16 mouse cellular contexts compared by ENCODE assay signal in the genomic region with DNA sequence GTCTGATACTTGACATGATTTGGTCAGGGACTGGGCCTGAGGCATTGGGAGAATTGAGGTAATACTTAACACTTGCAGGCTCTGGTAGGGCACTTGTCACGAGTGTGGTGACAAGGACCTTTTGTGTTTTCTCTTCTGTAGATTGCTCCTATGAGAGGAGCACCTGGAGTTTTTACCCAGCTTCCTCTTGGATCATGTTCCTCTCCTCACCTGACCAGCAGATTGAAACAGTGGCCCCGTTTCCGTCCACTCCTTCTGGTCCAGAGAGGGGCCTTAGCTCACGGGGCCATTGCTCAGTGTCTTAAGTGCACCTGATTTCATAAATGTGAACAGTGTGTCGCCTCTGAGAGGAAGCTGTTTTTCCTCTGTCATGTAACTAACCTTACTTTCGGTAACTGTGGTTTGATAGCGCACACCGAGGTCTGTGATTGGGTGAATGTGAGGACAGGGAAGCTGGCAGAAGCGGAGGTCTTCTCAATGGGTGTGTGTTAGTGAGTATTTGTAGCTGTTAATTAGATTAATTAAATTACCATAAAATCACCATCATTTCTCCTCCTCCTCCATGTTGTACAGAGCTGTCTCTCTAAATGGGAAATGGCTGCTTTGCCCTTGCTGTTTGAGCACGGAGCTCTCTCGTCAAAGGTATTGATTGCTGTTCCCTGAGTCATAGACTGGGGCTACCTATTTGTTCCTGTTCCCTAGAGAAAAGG. TPM values are rescaled to one million over a fixed set of nuclear protein-coding genes. Genes with fewer than 3 reads are reported as not detected.
DNase-seq lines count a peak whose midpoint lies in the region; ATAC-seq and TF ChIP-seq lines count a peak whose summit lies in the region.
"Had no signal": no experiment of that assay in that cellular context is flagged by ENCODE, and none has a peak within 500 bp of the region (broad histone marks: within the 10 kb centered on the region; RNA-seq: fewer than 3 reads in every experiment).

No protein-coding gene starts in this region.

- H3K9me3 ChIP-seq in forebrain, embryonic 14.5 days (replicated peaks; ENCODE audit: control insufficient read depth, low read length): no peaks in the 10 kb centered on the region
- no peaks in the 10 kb centered on the region for H3K9me3 ChIP-seq in forebrain, embryonic 15.5 days
- H3K9me3 ChIP-seq: heart, embryonic 15.5 days; limb, embryonic 15.5 days; stomach, embryonic 15.5 days had no signal

- no peak overlapping the region for H3K27ac ChIP-seq in forebrain, embryonic 14.5 days (ENCODE audit: low read depth, low read length)
- H3K27ac ChIP-seq in forebrain, embryonic 15.5 days (replicated peaks): no peak overlapping the region
- H3K27ac ChIP-seq: heart, embryonic 15.5 days; limb, embryonic 15.5 days; stomach, embryonic 15.5 days had no signal

- H3K4me1 ChIP-seq in forebrain, embryonic 14.5 days (ENCODE audit: control insufficient read depth, insufficient read depth, low read length): peaks cover 3% of the 10 kb centered on the region; the same call in 1 of the 2 replicates
- peaks cover 9% of the 10 kb centered on the region for H3K4me1 ChIP-seq in forebrain, embryonic 15.5 days
- H3K4me1 ChIP-seq: stomach, embryonic 15.5 days had no signal

- no peak for TF ChIP-seq POLR2A in brain, embryonic 14.5 days (IDR thresholded peaks at IDR 0.05; ENCODE audit: borderline replicate concordance, extremely low read depth, insufficient read depth, insufficient read length, poor library complexity, severe bottlenecking)
- TF ChIP-seq POLR2A in myocyte (IDR thresholded peaks at IDR 0.05; ENCODE audit: insufficient read length, low read depth): no peak

- peaks cover 29% of the 10 kb centered on the region for H3K79me2 ChIP-seq in myocyte (ENCODE audit: control insufficient read depth, insufficient read depth)

- no peak overlapping the region for H3K9ac ChIP-seq in forebrain, embryonic 14.5 days (ENCODE audit: low read length)
- no peak overlapping the region for H3K9ac ChIP-seq in forebrain, embryonic 15.5 days (replicated peaks)
- H3K9ac ChIP-seq: heart, embryonic 15.5 days; limb, embryonic 15.5 days; stomach, embryonic 15.5 days had no signal

- H3K4me3 ChIP-seq in forebrain, embryonic 14.5 days (ENCODE audit: low read depth, low read length): no peak overlapping the region
- no peak overlapping the region for H3K4me3 ChIP-seq in forebrain, embryonic 15.5 days
- no peak overlapping the region for H3K4me3 ChIP-seq in myocyte
- H3K4me3 ChIP-seq: heart, embryonic 15.5 days; limb, embryonic 15.5 days; stomach, embryonic 15.5 days had no signal

- H3K27me3 ChIP-seq in forebrain, embryonic 14.5 days (replicated peaks; ENCODE audit: control insufficient read depth, insufficient read depth, low read length): no peaks in the 10 kb centered on the region
- H3K27me3 ChIP-seq in forebrain, embryonic 15.5 days: no peaks in the 10 kb centered on the region
- no peaks in the 10 kb centered on the region for H3K27me3 ChIP-seq in myocyte (ENCODE audit: control insufficient read depth, insufficient read depth, insufficient read length)
- H3K27me3 ChIP-seq: heart, embryonic 15.5 days; limb, embryonic 15.5 days; stomach, embryonic 15.5 days had no signal

- 53% methylated on average over 11 of the region's 11 CpGs for WGBS in forebrain, embryonic 14.5 days
- WGBS in forebrain, embryonic 15.5 days: 54% methylated on average over 11 of the region's 11 CpGs

- H3K4me2 ChIP-seq in forebrain, embryonic 14.5 days (ENCODE audit: low read length): no peak overlapping the region
- H3K4me2 ChIP-seq in forebrain, embryonic 15.5 days (replicated peaks): no peak overlapping the region
- H3K4me2 ChIP-seq in myocyte (ENCODE audit: low read depth): peak overlapping the region; percentile 13
- H3K4me2 ChIP-seq: heart, embryonic 15.5 days; limb, embryonic 15.5 days; stomach, embryonic 15.5 days had no signal

- no peak overlapping the region for H3ac ChIP-seq in myocyte (ENCODE audit: control insufficient read depth, insufficient read length)

- intact Hi-C loops in heart, postnatal 14 days (cut with DNase I): no loop called here

- ATAC-seq in forebrain, embryonic 14.5 days: peak; percentile 59
- no peak for ATAC-seq in forebrain, embryonic 15.5 days (replicated peaks)
- ATAC-seq: intestine, embryonic 16.5 days had no signal

- H3K36me3 ChIP-seq in forebrain, embryonic 14.5 days (ENCODE audit: control insufficient read depth, insufficient read depth, low read length): no peaks in the 10 kb centered on the region
- H3K36me3 ChIP-seq in forebrain, embryonic 15.5 days: no peaks in the 10 kb centered on the region
- no peaks in the 10 kb centered on the region for H3K36me3 ChIP-seq in myocyte (ENCODE audit: control insufficient read depth, insufficient read depth)
- H3K36me3 ChIP-seq: heart, embryonic 15.5 days; limb, embryonic 15.5 days; stomach, embryonic 15.5 days had no signal

- TF ChIP-seq CTCF in brain, embryonic 14.5 days (IDR thresholded peaks at IDR 0.05; ENCODE audit: borderline replicate concordance, extremely low read depth, insufficient read depth, insufficient read length): no peak

- no peak for DNase-seq in forebrain, embryonic 14.5 days (ENCODE audit: low spot score)
- peak; percentile 28 for DNase-seq in 416B (ENCODE audit: low read depth)
- peak; percentile 35 for DNase-seq in brain, embryonic 14.5 days (ENCODE audit: low read depth)
- no peak for DNase-seq in heart, postnatal 14 days
- no peak for DNase-seq in layer of hippocampus, adult 9-10 months (ENCODE audit: low spot score)
- no peak for DNase-seq in right cerebral cortex, postnatal 4 days
- DNase-seq: cerebellum, adult 9-10 months; gastrocnemius, postnatal 14 days; lung, adult 2 months; right cerebral cortex, adult 18-20 months had no signal

TF ChIP-seq in myocyte, 11 proteins besides CTCF, POLR2A, EP300 and RAD21:
- no peak for TF ChIP-seq TCF3 (IDR thresholded peaks at IDR 0.05; ENCODE audit: insufficient read length, low read depth)
- no peak for TF ChIP-seq MYOD1 (IDR thresholded peaks at IDR 0.05; ENCODE audit: control insufficient read depth in 1 of 3, insufficient read length in 2 of 3, low read depth in 2 of 3)
- no peak for TF ChIP-seq REST (IDR thresholded peaks at IDR 0.05; ENCODE audit: insufficient read depth, insufficient read length)
- TF ChIP-seq E2F4 (IDR thresholded peaks at IDR 0.05; ENCODE audit: insufficient read depth): no peak
- TF ChIP-seq USF1 (IDR thresholded peaks at IDR 0.05; ENCODE audit: low read depth): no peak
- no peak for TF ChIP-seq TCF12 (IDR thresholded peaks at IDR 0.05; ENCODE audit: insufficient read depth, poor library complexity, severe bottlenecking)
- TF ChIP-seq MYOG (IDR thresholded peaks at IDR 0.05; ENCODE audit: control insufficient read depth in 1 of 3, insufficient read depth in 1 of 3, insufficient read length in 2 of 3, low read depth in 2 of 3): no peak
- TF ChIP-seq POLR2AphosphoS2 (IDR thresholded peaks at IDR 0.05; ENCODE audit: insufficient read length, low read depth): no peak
- TF ChIP-seq SRF (IDR thresholded peaks at IDR 0.05; ENCODE audit: control insufficient read depth, insufficient read length, low read depth): no peak
- no peak for TF ChIP-seq CEBPB (IDR thresholded peaks at IDR 0.05; ENCODE audit: insufficient read depth, poor library complexity, severe bottlenecking)
- no peak for TF ChIP-seq MAX (IDR thresholded peaks at IDR 0.05; ENCODE audit: low read depth)

RNA-seq across cellular contexts. Expression of a gene that starts 35.1 kb away (rescaled TPM):
- 18.1 and 20.0 TPM in 2 replicates for polyA plus RNA-seq in forebrain, embryonic 14.5 days (2014; fragmentation: Nextera tagmentation; extraction: Ambion mirVana)
- 15.4 and 17.6 TPM in 2 replicates for polyA plus RNA-seq in forebrain, embryonic 15.5 days (2015; fragmentation: Nextera tagmentation; extraction: Ambion mirVana)
- 30.3 and 43.3 TPM in 2 replicates for polyA plus RNA-seq in brain, embryonic 14.5 days (2012; rRNA removed)
- polyA plus RNA-seq in myocyte (2012; fragmentation: generic; extraction: Trizol): 12.4 TPM
- 10 to 100 TPM; 17.1 to 18.6 TPM for total RNA-seq in heart, postnatal 14 days (2021)

Comparison
In these comparisons a context has a peak if more than half of its experiments do, and no peak if none do; other contexts are left out.
1. DNase-seq: peak in 416B (single experiment) and brain, embryonic 14.5 days (single experiment); none in forebrain, embryonic 14.5 days (single experiment), heart, postnatal 14 days (0 of 2), layer of hippocampus, adult 9-10 months (single experiment) and right cerebral cortex, postnatal 4 days (single experiment).